Mouse (Mus musculus): ENCODE results near the gene Hic2. TPM values are rescaled to one million over a fixed set of nuclear protein-coding genes. Genes with fewer than 3 reads are reported as not detected.

Gene Hic2
- polyA plus RNA-seq, 1 experiment from 2014 or later, result 10.8 TPM

GRCm38 (mm10) chr16:17280471-17280870, 47.1 kb downstream of the Hic2 start:
- Histone ChIP-seq H3K27me3 (ENCODE audit: control insufficient read depth, insufficient read depth, low read length) (peaks cover 29% of the 10 kb centered on the region), H3K9ac (ENCODE audit: low read length) (no peak overlapping the region), H3K9me3 (ENCODE audit: control insufficient read depth, low read length) (no peaks in the 10 kb centered on the region), H3K4me2 (no peak overlapping the region), H3K4me3 (ENCODE audit: low read depth, low read length) (no peak overlapping the region), H3K4me1 (ENCODE audit: control insufficient read depth, insufficient read depth, low read length) (peaks cover 14% of the 10 kb centered on the region), H3K36me3 (ENCODE audit: control insufficient read depth, insufficient read depth, low read length) (0 out of 2 replicates have a peak, but pooled peaks cover 2% of the 10 kb centered on the region), H3K27ac (ENCODE audit: low read depth, low read length) (no peak overlapping the region)
- no peak for ATAC-seq (ENCODE audit: low FRiP score)
- DNase-seq (ENCODE audit: low spot score, missing footprints), result no peak
- 91% methylated on average over 11 of the region's 11 CpGs for WGBS

- 92% methylated on average over 6 of the region's 6 CpGs for WGBS
- DNase-seq (ENCODE audit: low spot score, missing footprints) (no peak), ATAC-seq (ENCODE audit: low FRiP score) (no peak)
- Histone ChIP-seq H3K4me3 (ENCODE audit: low read depth, low read length) (no peak overlapping the region), H3K27ac (ENCODE audit: low read depth, low read length) (no peak overlapping the region), H3K9ac (ENCODE audit: low read length) (no peak overlapping the region), H3K36me3 (ENCODE audit: control insufficient read depth, insufficient read depth, low read length) (peaks cover 5% of the 10 kb centered on the region; the same call in 1 of the 2 replicates), H3K4me2 (no peak overlapping the region), H3K27me3 (ENCODE audit: control insufficient read depth, insufficient read depth, low read length) (peaks cover 12% of the 10 kb centered on the region), H3K4me1 (ENCODE audit: control insufficient read depth, insufficient read depth, low read length) (no peaks in the 10 kb centered on the region), H3K9me3 (ENCODE audit: control insufficient read depth, low read length) (no peaks in the 10 kb centered on the region)
Observed at GRCm38 (mm10) chr16:17283151-17283550, 49.8 kb downstream of the Hic2 start.

GRCm38 (mm10) chr16:17287103-17287502, 53.7 kb downstream of the Hic2 start:
- peaks cover 3% of the 10 kb centered on the region; the same call in 1 of the 2 replicates for H3K36me3 ChIP-seq (ENCODE audit: control insufficient read depth, insufficient read depth, low read length)
- H3K27me3 ChIP-seq (ENCODE audit: control insufficient read depth, insufficient read depth, low read length), result no peaks in the 10 kb centered on the region
- H3K9ac ChIP-seq (ENCODE audit: low read length), result no peak overlapping the region
- H3K4me1 ChIP-seq (ENCODE audit: control insufficient read depth, insufficient read depth, low read length), result no peaks in the 10 kb centered on the region
- no peak overlapping the region for H3K4me3 ChIP-seq (ENCODE audit: low read depth, low read length)
- WGBS, result 87% methylated on average over 2 of the region's 2 CpGs
- ATAC-seq (ENCODE audit: low FRiP score) (no peak), DNase-seq (ENCODE audit: low spot score, missing footprints) (no peak)
- no peaks in the 10 kb centered on the region for H3K9me3 ChIP-seq (ENCODE audit: control insufficient read depth, low read length)
- no peak overlapping the region for H3K4me2 ChIP-seq
- no peak overlapping the region for H3K27ac ChIP-seq (ENCODE audit: low read depth, low read length)

GRCm38 (mm10) chr16:17291016-17291415, 57.6 kb downstream of the Hic2 start:
- DNase-seq (ENCODE audit: low spot score, missing footprints) (no peak), ATAC-seq (ENCODE audit: low FRiP score) (no peak)
- Histone ChIP-seq H3K9ac (ENCODE audit: low read length) (no peak overlapping the region), H3K27ac (ENCODE audit: low read depth, low read length) (no peak overlapping the region), H3K27me3 (ENCODE audit: control insufficient read depth, insufficient read depth, low read length) (no peaks in the 10 kb centered on the region), H3K36me3 (ENCODE audit: control insufficient read depth, insufficient read depth, low read length) (peaks cover 9% of the 10 kb centered on the region; the same call in 1 of the 2 replicates), H3K4me1 (ENCODE audit: control insufficient read depth, insufficient read depth, low read length) (no peaks in the 10 kb centered on the region), H3K4me2 (no peak overlapping the region), H3K9me3 (ENCODE audit: control insufficient read depth, low read length) (no peaks in the 10 kb centered on the region), H3K4me3 (ENCODE audit: low read depth, low read length) (no peak overlapping the region)
- 95% methylated on average over 2 of the region's 2 CpGs for WGBS

- no peaks in the 10 kb centered on the region for H3K4me1 ChIP-seq (ENCODE audit: control insufficient read depth, insufficient read depth, low read length)
- H3K4me2 ChIP-seq, result no peak overlapping the region
- peak; percentile 98 for DNase-seq (ENCODE audit: low spot score, missing footprints)
- no peaks in the 10 kb centered on the region for H3K9me3 ChIP-seq (ENCODE audit: control insufficient read depth, low read length)
- H3K9ac ChIP-seq (ENCODE audit: low read length), result no peak overlapping the region
- ATAC-seq (ENCODE audit: low FRiP score), result peak; percentile 55
- peaks cover 12% of the 10 kb centered on the region; the same call in 1 of the 2 replicates for H3K36me3 ChIP-seq (ENCODE audit: control insufficient read depth, insufficient read depth, low read length)
- WGBS, result 6% methylated on average over 2 of the region's 2 CpGs
- no peak overlapping the region for H3K4me3 ChIP-seq (ENCODE audit: low read depth, low read length)
- no peaks in the 10 kb centered on the region for H3K27me3 ChIP-seq (ENCODE audit: control insufficient read depth, insufficient read depth, low read length)
- no peak overlapping the region for H3K27ac ChIP-seq (ENCODE audit: low read depth, low read length)
Observed at GRCm38 (mm10) chr16:17292751-17293150, 59.4 kb downstream of the Hic2 start.

- H3K27ac ChIP-seq (ENCODE audit: low read depth, low read length), result no peak overlapping the region
- H3K27me3 ChIP-seq (ENCODE audit: control insufficient read depth, insufficient read depth, low read length), result no peaks in the 10 kb centered on the region
- ATAC-seq (ENCODE audit: low FRiP score) (no peak), DNase-seq (ENCODE audit: low spot score, missing footprints) (no peak)
- no peak overlapping the region for H3K4me2 ChIP-seq
- H3K9me3 ChIP-seq (ENCODE audit: control insufficient read depth, low read length), result no peaks in the 10 kb centered on the region
- no peak overlapping the region for H3K9ac ChIP-seq (ENCODE audit: low read length)
- 92% methylated on average over 3 of the region's 3 CpGs for WGBS
- H3K36me3 ChIP-seq (ENCODE audit: control insufficient read depth, insufficient read depth, low read length), result peaks cover 7% of the 10 kb centered on the region; the same call in 1 of the 2 replicates
- H3K4me3 ChIP-seq (ENCODE audit: low read depth, low read length), result no peak overlapping the region
- no peaks in the 10 kb centered on the region for H3K4me1 ChIP-seq (ENCODE audit: control insufficient read depth, insufficient read depth, low read length)
Observed at GRCm38 (mm10) chr16:17300818-17301217, 67.4 kb downstream of the Hic2 start.

GRCm38 (mm10) chr16:17303521-17304245, 70.3 kb downstream of the Hic2 start:
- WGBS, result 85% methylated on average over 5 of the region's 5 CpGs
- Histone ChIP-seq H3K9ac (ENCODE audit: low read length) (no peak overlapping the region), H3K27me3 (ENCODE audit: control insufficient read depth, insufficient read depth, low read length) (no peaks in the 10 kb centered on the region), H3K4me2 (no peak overlapping the region), H3K4me3 (ENCODE audit: low read depth, low read length) (no peak overlapping the region), H3K27ac (ENCODE audit: low read depth, low read length) (no peak overlapping the region), H3K9me3 (ENCODE audit: control insufficient read depth, low read length) (no peaks in the 10 kb centered on the region), H3K36me3 (ENCODE audit: control insufficient read depth, insufficient read depth, low read length) (peaks cover 2% of the 10 kb centered on the region; the same call in 1 of the 2 replicates), H3K4me1 (ENCODE audit: control insufficient read depth, insufficient read depth, low read length) (no peaks in the 10 kb centered on the region)
- no peak for ATAC-seq (ENCODE audit: low FRiP score)
- DNase-seq (ENCODE audit: low spot score, missing footprints), result no peak

GRCm38 (mm10) chr16:17307461-17307860, 74.1 kb downstream of the Hic2 start:
- Histone ChIP-seq H3K9ac (ENCODE audit: low read length) (no peak overlapping the region), H3K36me3 (ENCODE audit: control insufficient read depth, insufficient read depth, low read length) (peaks cover 6% of the 10 kb centered on the region), H3K27me3 (ENCODE audit: control insufficient read depth, insufficient read depth, low read length) (no peaks in the 10 kb centered on the region), H3K4me3 (ENCODE audit: low read depth, low read length) (no peak overlapping the region), H3K4me2 (no peak overlapping the region), H3K27ac (ENCODE audit: low read depth, low read length) (no peak overlapping the region), H3K4me1 (ENCODE audit: control insufficient read depth, insufficient read depth, low read length) (no peaks in the 10 kb centered on the region), H3K9me3 (ENCODE audit: control insufficient read depth, low read length) (no peaks in the 10 kb centered on the region)
- DNase-seq (ENCODE audit: low spot score, missing footprints) (no peak), ATAC-seq (ENCODE audit: low FRiP score) (no peak)
- WGBS, result 94% methylated on average over 5 of the region's 5 CpGs

- no peaks in the 10 kb centered on the region for H3K4me1 ChIP-seq (ENCODE audit: control insufficient read depth, insufficient read depth, low read length)
Observed at GRCm38 (mm10) chr16:17309036-17309435, 75.7 kb downstream of the Hic2 start.

More at GRCm38 (mm10) chr16:17309036-17309435, 75.7 kb downstream of the Hic2 start:
- no peak overlapping the region for H3K4me3 ChIP-seq (ENCODE audit: low read depth, low read length)
- no peaks in the 10 kb centered on the region for H3K27me3 ChIP-seq (ENCODE audit: control insufficient read depth, insufficient read depth, low read length)
- ATAC-seq (ENCODE audit: low FRiP score), result no peak
- no peak overlapping the region for H3K4me2 ChIP-seq
- 96% methylated on average over 10 of the region's 10 CpGs for WGBS
- H3K27ac ChIP-seq (ENCODE audit: low read depth, low read length), result no peak overlapping the region
- no peak for DNase-seq (ENCODE audit: low spot score, missing footprints)
- H3K9me3 ChIP-seq (ENCODE audit: control insufficient read depth, low read length), result no peaks in the 10 kb centered on the region
- peaks cover 8% of the 10 kb centered on the region for H3K36me3 ChIP-seq (ENCODE audit: control insufficient read depth, insufficient read depth, low read length)
- H3K9ac ChIP-seq (ENCODE audit: low read length), result no peak overlapping the region
